Mouse (Mus musculus) ES-E14 (cell line): Measurements from ENCODE around the gene Tom1l2. TPM values are rescaled to one million over a fixed set of nuclear protein-coding genes. Genes with fewer than 3 reads are reported as not detected.

Experiments used
- DNase-seq: peaks from one replicate; pipeline ENCODE4 v3.0.0-alpha.2; 2013; ENCODE audit warnings: low read depth, low spot score
- H3K27ac ChIP-seq: 2 replicates; pipeline ENCODE4 v1.5.1; 2012; ENCODE audit warnings: low read depth, mild to moderate bottlenecking, low read length, moderate library complexity, mixed read lengths; ENCODE audit not compliant: poor library complexity, insufficient read depth, severe bottlenecking
- H3K36me3 ChIP-seq: 2 replicates; pipeline ENCODE4 v1.6.1; 2012; ENCODE audit warnings: mild to moderate bottlenecking, low read length, moderate library complexity, mixed read lengths; ENCODE audit not compliant: control insufficient read depth, poor library complexity, insufficient read depth, severe bottlenecking
- H3K4me1 ChIP-seq, 2 experiments: fragments of 150-350 bp in 1 of 2; sonication (generic) in 1 of 2; 2 replicates each; pipeline ENCODE4 v1.6.1; 2012; ENCODE audit warnings: low read length in 2 of 2, mild to moderate bottlenecking in 1 of 2, mixed read lengths in 1 of 2; ENCODE audit not compliant: control insufficient read depth in 2 of 2, insufficient read depth in 2 of 2, poor library complexity in 1 of 2
- H3K4me3 ChIP-seq, 2 experiments: fragments of 150-350 bp in 1 of 2; sonication (generic) in 1 of 2; 2 replicates each; pipeline ENCODE4 v1.5.1; 2012; ENCODE audit warnings: low read length in 2 of 2, low read depth in 1 of 2, mild to moderate bottlenecking in 1 of 2, mixed read lengths in 1 of 2; ENCODE audit not compliant: insufficient read depth in 1 of 2, poor library complexity in 1 of 2, severe bottlenecking in 1 of 2
- H3K9ac ChIP-seq: 2 replicates; pipeline ENCODE4 v1.6.1; 2012; ENCODE audit warnings: low read depth, mild to moderate bottlenecking, low read length, mixed read lengths; ENCODE audit not compliant: poor library complexity, insufficient read depth, severe bottlenecking
- H3K9me3 ChIP-seq: fragments of 150-350 bp; sonication (generic); 2 replicates; pipeline ENCODE4 v1.6.1; 2012; ENCODE audit warnings: low read depth, mild to moderate bottlenecking, low read length; ENCODE audit not compliant: control insufficient read depth, insufficient read depth
- CHD2 ChIP-seq: IDR thresholded peaks from 2 replicates; pipeline ENCODE4 v1.6.1; 2014; ENCODE audit warnings: mild to moderate bottlenecking, low read depth, low read length, inconsistent platforms
- HCFC1 ChIP-seq: IDR thresholded peaks from 2 replicates; pipeline ENCODE4 v1.6.1; 2012; ENCODE audit warnings: low read length, inconsistent platforms, borderline replicate concordance; ENCODE audit not compliant: insufficient read depth
- MAFK ChIP-seq: IDR thresholded peaks from 2 replicates; pipeline ENCODE4 v1.6.1; 2014; ENCODE audit warnings: mild to moderate bottlenecking, low read depth, low read length, inconsistent platforms; ENCODE audit not compliant: insufficient read depth
- ZC3H11A ChIP-seq: IDR thresholded peaks from 2 replicates; pipeline ENCODE4 v1.6.1; 2012; ENCODE audit warnings: low read depth, mild to moderate bottlenecking, inconsistent platforms, low read length, borderline replicate concordance
- ZNF384 ChIP-seq: IDR thresholded peaks from 2 replicates; pipeline ENCODE4 v1.6.1; 2012; ENCODE audit warnings: low read depth, low read length, inconsistent platforms
- in situ Hi-C, 2 experiments: fragments of 600-800 bp; cut with MboI; formaldehyde crosslinking; loops; one replicate each; pipeline ENCODE4 v1.15.1; 2025; ENCODE audit warnings: low sequenced_read_pairs in 2 of 2, inconsistent platforms in 1 of 2; ENCODE audit not compliant: unreplicated experiment in 2 of 2
- total RNA-seq: library from RNA; depleted of rRNA; stranded (reverse); fragments of 300-350 nt; gene quantifications from 2 replicates; pipeline ENCODE4 v1.2.3, GENCODE M21; 2012

The Tom1l2 gene
- total RNA-seq, 1 experiment = 10.4 TPM

- Histone ChIP-seq H3K9ac (no peak overlapping the region), H3K36me3 (no peaks in the 10 kb centered on the region), H3K27ac (no peak overlapping the region), H3K4me3 (no peak overlapping the region), H3K9me3 (no peaks in the 10 kb centered on the region), H3K4me1 (peaks cover 0 to 6% of the 10 kb centered on the region in 2 experiments; a peak in 1 of 4 replicates)
- in situ Hi-C loops = no loop called here
- TF ChIP-seq ZNF384 (no peak), MAFK (no peak), ZC3H11A (no peak), CHD2 (no peak), HCFC1 (no peak)
- no peak for DNase-seq
Observed at GRCm38 (mm10) chr11:60288980-60289379, 63.7 kb downstream of the Tom1l2 start.

- in situ Hi-C loops = no loop called here
Observed at GRCm38 (mm10) chr11:60286311-60286710, 66.4 kb downstream of the Tom1l2 start.

GRCm38 (mm10) chr11:60280429-60281414 is 72.0 kb downstream of the Tom1l2 start:
- Histone ChIP-seq H3K36me3 (no peaks in the 10 kb centered on the region), H3K4me3 (no peak overlapping the region), H3K9ac (no peak overlapping the region), H3K9me3 (no peaks in the 10 kb centered on the region), H3K4me1 (0 out of 4 replicates have a peak, but pooled peaks cover 0 to 2% of the 10 kb centered on the region in 2 experiments), H3K27ac (no peak overlapping the region)
- in situ Hi-C loops = no loop called here
- no peak for DNase-seq
- TF ChIP-seq MAFK (no peak), CHD2 (no peak), ZC3H11A (no peak), ZNF384 (no peak), HCFC1 (no peak)

More at GRCm38 (mm10) chr11:60286311-60286710, 66.4 kb downstream of the Tom1l2 start:
- Histone ChIP-seq H3K36me3 (no peaks in the 10 kb centered on the region), H3K4me1 (no peaks in the 10 kb centered on the region), H3K9ac (no peak overlapping the region), H3K9me3 (no peaks in the 10 kb centered on the region), H3K27ac (no peak overlapping the region), H3K4me3 (no peak overlapping the region)
- no peak for TF ChIP-seq ZNF384
- TF ChIP-seq CHD2 = no peak
- no peak for TF ChIP-seq ZC3H11A
- TF ChIP-seq HCFC1 = no peak
- TF ChIP-seq MAFK = no peak
- no peak for DNase-seq

GRCm38 (mm10) chr11:60279483-60279882 is 73.2 kb downstream of the Tom1l2 start:
- in situ Hi-C loops = no loop called here
- H3K36me3 ChIP-seq = no peaks in the 10 kb centered on the region
- no peak for DNase-seq
- H3K4me3 ChIP-seq = no peak overlapping the region
- 0 out of 4 replicates have a peak, but pooled peaks cover 0 to 2% of the 10 kb centered on the region in 2 experiments for H3K4me1 ChIP-seq
- H3K9ac ChIP-seq = no peak overlapping the region
- no peaks in the 10 kb centered on the region for H3K9me3 ChIP-seq
- no peak overlapping the region for H3K27ac ChIP-seq
- TF ChIP-seq HCFC1 (no peak), ZNF384 (no peak), ZC3H11A (no peak), CHD2 (no peak), MAFK (no peak)
